Mouse (Mus musculus): Measurements from ENCODE around the gene Rtp4.

Gene Rtp4

GRCm38 (mm10) chr16:23520235-23520871 lies at the start of gene Rtp4, which contains the start of gene Masp1:
Gene Rtp4, plus strand, starts transcription at chr16:23520291.
Gene Masp1, minus strand, starts transcription at chr16:23520815.
- DNase-seq = no peak

- no peak for DNase-seq
These were observed 48.5 kb upstream of the Rtp4 start for GRCm38 (mm10) chr16:23471551-23471950.

DNA sequence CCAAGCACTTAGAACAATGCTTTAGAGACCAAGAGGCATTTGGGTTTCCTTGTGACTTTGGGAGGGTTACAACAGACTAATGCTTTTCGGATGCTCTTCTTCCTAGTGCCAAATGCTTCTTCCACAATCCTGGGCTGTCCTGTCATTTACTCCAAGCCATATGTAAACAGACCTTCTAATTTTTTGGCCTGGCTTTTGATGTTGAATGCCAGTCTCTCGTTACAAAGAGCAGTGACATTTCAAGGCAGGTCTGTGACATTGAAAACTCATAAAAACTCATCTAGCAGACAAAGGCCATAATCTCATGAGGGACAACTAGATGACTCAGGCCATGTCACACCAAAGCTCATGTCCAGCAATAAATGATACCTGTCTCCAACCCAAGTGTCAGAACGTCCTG lies 48.0 kb upstream of the Rtp4 start:
- no peak for DNase-seq

DNA sequence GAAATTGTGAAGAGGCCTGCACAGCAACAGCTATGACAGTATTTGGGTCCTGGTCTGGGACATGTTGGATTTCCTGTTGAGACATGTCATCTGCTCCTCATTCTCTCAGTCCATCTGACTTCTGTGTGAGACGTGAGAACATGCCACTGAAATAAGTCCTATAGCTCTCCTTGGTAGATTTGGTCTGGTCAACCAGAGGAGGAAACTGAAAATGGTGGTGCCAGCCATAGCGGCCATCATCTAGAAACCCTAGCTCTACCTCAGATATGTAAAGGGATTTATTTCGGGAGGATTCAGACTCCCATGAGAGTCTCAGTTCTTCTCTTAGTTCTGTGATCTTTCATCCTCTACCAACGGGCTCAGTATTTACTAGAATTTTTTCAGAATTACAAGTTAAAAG lies 44.4 kb upstream of the Rtp4 start:
- no peak for DNase-seq

GRCm38 (mm10) chr16:23476598-23476997 lies 43.5 kb upstream of the Rtp4 start:
- DNase-seq = no peak

DNA sequence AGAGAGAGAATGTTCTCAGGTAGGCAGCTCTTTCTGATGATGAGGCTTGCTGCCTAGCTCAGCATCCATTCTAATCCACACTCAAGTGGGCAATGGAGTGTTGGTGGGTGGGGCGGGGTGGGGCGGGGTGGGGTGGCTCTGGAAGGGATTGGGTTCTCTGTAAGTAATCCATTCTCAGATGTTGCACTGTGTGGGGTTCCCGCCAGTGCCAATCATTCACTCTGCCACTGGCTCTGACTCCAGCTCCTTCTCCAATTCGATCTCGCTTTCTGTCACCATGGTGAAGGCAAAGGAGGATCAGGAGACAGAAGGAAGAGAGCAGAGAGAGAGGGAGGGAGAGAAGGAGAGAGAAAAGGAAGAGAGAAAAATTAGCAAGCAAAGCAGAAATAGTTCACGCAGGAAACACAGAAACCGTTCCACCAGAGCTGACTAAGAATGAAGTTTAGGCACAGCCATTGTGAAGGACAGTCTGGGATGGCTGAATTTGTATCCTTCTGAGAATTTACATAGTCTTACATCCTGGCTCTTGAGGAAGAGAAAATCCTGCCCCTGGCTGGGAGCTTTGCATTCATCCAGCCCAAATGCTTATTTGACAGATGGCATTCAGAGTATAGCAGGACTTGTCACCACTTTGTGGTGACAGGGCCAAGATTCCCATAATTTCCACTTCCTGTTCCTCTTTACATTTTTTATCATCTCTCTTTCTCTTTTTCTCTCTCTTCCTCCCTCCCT lies 40.1 kb upstream of the Rtp4 start:
- DNase-seq = no peak

DNA sequence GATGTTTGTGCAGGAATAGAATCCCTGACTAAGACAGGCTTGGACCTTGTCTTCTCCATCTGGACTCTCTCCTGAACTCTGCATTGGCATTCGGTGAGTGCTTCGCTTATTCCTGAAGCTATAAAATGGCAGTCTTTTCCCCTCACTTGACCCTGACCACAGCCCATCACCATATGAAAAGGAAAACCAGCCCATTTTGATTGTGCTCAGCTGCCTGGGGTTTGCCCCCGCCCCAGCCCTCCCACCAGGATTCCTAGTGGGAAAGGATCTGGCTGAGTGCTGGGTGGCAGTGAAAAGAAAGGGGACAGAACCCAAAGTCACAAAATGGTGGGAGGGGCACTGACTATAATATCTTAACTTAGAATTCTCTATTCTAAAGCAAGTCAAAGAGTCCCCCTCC lies 37.9 kb upstream of the Rtp4 start:
- no peak for DNase-seq

GRCm38 (mm10) chr16:23482846-23483245 lies 37.2 kb upstream of the Rtp4 start:
- DNase-seq = no peak

DNA sequence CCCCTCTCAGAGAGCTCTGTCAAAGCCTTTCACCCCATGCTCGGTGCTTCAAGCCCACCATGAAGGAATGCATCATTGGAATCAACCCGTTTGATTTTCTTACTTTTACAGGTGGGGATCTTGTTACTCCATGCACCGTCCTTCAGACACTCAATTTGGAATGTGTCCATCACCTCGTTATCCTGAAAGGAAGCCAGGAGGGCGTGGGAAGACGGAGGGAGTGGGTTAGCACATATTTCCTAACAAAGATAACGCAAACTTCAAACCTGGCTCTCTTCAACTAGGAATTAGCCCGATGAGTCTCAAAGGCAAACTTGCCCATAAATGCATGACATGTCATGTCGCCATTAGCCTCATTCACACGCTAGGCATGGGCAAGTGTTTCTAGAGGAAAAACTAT lies 36.8 kb upstream of the Rtp4 start:
- no peak for DNase-seq

DNA sequence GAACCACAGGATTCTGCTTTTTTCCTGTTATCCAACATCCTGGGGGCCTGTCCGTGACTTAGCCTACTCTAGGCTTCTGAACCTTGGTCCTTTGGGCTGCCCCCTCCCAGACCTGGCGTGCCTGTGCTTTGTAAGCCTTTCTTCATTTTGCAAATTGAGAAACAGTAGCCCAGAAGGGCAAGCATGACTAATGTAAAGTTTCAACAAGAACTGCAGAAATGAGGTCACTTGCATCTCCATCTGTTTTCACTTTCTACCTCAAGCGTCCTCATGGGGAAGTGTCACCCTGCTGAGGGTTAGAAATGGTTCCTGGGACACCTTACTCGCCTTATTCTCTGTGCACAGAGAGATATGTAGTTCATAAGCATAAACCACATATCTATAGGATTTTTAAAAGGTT lies 27.3 kb upstream of the Rtp4 start:
- DNase-seq = no peak

- no peak for DNase-seq
These were observed 23.7 kb upstream of the Rtp4 start for GRCm38 (mm10) chr16:23496245-23496924.

DNA sequence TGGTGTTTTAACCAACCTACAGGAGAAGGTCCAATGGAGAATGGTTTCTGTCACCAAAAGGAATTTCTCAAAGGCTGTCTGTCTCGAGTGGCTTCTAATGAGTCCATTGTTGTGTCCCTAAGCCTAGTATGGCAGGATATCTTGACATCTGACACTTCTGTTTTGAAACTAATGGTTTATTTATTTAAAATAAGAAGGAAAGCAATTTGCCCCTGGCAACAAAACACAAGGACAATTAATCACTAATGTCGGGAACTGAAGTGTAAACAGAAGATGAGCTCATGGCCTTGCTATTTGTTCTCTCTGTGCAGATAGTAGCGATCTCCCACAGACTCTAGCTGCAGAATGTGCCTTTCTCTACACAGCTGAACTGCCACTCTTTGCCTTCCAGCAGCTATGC lies 22.7 kb upstream of the Rtp4 start:
- DNase-seq = no peak

- no peak for DNase-seq
These were observed 22.2 kb upstream of the Rtp4 start for GRCm38 (mm10) chr16:23497881-23498280.

DNA sequence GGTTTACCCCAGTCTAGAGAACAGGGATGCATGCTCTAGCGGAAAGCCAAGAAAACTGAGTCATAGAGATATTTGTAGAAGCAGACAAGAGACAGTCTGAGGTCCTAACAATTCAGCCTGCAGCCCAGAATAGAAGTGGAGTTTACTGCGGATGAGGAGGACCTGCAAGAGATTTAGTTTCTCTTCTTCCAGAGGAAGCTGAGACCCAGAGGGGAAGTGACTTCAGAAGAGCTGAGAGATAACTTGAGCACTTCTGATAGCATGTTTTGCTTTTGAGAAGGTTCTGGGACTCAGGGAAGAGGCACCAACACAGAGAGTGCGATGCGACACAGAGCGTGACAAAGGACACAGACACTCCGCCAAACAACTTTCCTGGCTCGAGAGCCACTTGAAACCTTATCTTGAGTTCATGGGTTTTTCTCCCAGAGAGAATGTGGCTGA lies 21.4 kb upstream of the Rtp4 start:
- no peak for DNase-seq

- no peak for DNase-seq
These were observed 19.5 kb upstream of the Rtp4 start for GRCm38 (mm10) chr16:23500558-23500957.

GRCm38 (mm10) chr16:23501288-23501687 lies 18.8 kb upstream of the Rtp4 start:
- DNase-seq = no peak

DNA sequence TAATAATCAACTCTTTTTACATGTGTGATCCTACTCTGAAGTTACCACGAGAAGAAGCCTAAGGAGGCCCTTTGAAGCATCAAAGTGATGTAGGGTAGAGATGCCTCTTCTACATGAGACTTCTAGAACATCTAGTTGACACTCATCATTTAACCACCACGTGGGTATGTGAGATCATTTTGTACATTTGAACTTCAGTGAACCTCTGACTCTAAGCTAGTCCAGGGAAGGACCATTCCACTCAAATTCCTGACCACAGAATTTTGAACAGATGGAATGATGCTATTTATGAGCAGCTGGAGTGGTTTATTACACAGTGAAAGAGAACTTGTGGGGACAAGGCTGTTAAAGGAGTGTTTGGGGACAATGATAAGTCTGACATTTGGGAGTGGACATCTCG lies 17.6 kb upstream of the Rtp4 start:
- no peak for DNase-seq

DNA sequence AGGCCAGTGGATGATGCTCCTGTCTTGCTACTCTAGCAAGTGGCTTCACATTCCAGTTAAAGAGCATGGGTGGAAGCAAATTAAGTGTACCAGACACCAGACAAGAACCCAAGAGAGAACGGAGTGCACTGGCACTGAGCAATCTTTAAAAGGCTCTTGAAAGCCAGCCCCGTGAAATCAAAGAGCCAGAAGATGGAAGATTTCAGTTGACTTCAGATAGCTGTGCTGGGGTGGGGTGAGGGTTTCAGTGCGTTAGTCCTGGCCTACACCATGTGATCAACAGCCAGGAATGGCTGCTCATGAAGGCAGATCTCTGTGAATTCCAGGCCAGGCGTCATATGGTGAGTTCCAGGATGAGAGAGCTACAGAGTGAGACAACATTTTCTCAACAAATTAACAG lies 16.7 kb upstream of the Rtp4 start:
- no peak for DNase-seq

GRCm38 (mm10) chr16:23504320-23504744 lies 15.8 kb upstream of the Rtp4 start:
- no peak for DNase-seq

DNA sequence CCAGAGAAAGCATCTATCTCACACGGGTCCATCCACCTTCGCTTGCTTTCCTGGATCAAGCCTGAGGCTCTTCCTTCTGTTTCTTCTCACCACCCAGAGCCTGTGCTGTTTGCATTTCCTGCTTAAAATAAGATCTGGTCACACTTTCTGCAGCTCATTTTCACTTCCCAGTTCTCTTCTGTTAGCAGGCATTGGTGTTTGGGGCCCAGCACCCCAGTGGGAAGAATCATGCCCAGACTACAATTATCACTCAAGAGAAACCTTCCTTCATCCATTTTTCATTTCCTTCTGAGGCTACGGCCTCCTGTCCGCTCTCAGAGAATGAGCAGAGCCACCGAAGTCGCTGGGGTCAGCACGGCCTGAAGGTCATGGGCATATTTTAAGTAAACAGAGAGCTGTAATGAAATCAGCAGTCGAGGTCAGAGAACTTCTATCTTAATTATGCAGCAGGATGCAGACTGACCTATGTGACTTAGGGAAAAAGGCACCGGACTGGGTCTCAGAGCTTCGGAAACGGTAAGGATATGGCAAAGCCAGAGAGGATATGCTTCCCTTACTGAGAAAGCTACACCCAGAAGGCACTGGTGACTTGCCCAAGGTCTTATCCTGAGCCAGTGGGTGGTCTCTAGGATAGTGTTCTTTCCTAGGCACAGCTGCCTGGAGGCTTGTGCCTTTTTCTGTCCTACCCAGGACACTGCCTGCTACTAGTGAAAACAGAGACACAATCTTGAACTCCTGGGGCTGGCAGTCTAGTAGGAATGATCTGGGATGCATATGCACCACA lies 14.0 kb upstream of the Rtp4 start:
- no peak for DNase-seq

DNA sequence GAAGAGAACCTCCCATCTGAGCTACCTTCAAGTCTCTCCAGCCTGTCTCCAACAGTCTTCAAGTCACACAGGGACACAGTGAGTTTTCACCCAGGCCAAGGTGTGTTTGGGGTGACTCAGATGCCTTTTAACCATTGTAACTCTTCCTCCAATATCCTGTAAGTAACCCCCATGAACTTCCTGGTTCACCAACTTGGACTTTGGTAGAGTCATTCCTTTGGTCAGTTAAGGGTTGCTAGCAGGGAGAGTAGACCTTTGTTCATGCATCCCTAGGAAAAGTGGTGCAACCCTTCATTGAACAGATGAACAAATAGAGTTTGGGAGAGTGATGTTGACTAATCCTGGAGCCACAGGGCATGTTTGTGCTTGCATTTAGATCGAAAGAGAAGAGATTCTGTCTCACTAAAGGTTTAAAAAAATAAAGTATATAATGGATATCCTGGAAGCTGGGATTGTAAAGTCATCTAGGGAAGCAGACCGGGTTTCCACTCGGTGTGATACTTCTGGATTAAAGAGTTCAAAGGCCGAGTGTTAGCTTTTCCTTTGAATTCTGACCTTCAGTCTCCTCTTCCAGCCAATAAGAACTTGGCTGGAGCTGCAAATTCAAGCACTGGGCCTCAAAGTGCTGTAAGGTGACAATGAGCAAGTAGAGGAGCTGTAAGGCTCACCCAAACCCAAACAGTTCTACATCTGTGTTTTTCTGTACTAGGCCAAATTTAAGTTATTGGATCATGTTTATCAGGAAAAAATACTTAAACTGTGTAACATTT lies 8.7 kb upstream of the Rtp4 start:
- no peak for DNase-seq

DNA sequence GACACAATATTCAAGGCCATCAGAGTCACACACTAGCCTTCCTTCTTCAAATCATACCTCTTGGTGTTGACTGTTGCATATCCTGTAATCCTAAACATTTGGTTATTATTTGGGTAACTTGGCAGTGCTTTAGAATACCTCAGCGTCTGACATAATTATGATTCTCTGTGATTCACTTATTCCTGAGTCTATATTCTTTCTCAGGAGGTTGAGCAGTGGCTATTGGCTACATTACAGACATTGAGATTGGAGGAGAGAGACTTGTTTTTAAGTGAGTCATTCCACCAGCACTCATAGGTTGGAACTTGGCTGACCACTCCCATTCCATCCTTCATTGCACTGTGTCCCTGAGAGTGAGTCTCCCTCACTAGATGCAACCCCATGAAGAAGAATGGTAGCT lies 6.7 kb upstream of the Rtp4 start:
- no peak for DNase-seq

- DNase-seq = no peak
These were observed 4.3 kb upstream of the Rtp4 start for GRCm38 (mm10) chr16:23515766-23516165.
